Mouse (Mus musculus): ENCODE measurements around the gene Cuta.

Gene Cuta

DNA sequence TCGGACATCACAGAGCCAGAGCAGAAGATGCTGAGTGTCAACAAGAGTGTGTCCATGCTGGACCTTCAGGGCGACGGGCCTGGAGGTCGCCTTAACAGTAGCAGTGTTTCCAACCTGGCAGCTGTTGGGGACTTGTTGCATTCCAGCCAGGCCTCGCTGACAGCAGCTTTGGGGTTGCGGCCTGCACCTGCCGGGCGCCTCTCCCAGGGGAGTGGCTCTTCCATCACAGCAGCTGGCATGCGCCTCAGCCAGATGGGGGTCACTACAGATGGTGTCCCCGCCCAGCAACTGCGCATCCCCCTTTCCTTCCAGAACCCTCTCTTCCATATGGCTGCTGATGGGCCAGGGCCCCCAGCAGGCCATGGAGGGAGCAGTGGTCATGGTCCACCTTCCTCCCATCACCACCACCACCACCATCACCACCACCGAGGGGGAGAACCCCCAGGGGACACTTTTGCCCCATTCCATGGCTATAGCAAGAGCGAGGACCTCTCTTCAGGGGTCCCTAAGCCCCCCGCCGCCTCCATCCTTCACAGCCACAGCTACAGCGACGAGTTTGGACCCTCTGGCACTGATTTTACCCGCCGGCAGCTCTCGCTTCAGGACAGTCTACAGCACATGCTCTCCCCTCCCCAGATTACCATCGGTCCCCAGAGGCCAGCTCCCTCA, 22.3 kb upstream of the Cuta start:
- no peak for TF ChIP-seq GATA4 (IDR thresholded peaks at IDR 0.05; ENCODE audit: insufficient replicate concordance, low read length)

DNA sequence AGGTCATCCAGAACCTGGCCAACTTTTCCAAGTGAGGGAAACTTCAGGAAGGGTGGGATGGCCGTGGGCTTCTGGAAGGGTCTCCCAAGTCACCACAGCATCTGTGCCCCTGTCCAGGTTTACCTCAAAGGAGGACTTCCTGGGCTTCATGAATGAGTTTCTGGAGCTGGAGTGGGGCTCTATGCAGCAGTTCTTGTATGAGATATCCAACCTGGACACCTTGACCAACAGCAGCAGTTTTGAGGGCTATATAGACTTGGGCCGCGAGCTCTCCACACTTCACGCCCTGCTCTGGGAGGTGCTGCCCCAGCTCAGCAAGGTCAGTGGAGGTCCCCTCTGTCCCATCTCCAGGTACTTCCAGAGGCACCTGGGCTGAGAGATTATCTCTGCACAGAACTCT, 20.4 kb upstream of the Cuta start:
- TF ChIP-seq GATA4 (IDR thresholded peaks at IDR 0.05; ENCODE audit: insufficient replicate concordance, low read length): no peak

DNA sequence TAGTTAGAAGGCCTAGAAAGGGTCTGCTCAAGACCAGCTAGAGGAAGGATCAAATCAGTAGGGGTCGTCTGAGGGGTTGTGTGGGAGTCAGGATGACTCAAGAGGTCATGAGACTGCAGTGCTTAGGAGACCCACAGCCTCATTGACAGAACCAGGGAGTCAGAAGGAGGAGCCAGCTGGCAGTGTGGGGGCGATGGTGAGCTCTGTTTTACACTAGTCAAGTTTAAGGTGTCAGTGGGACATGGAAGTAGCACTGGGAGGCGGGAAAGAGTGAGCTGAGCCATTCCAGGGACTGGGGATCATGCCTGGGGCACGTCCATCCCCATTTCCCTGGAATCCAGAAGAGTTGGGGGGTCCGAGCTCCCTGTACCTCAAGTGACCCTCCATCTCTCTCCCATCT, 19.5 kb upstream of the Cuta start:
- TF ChIP-seq GATA4 (IDR thresholded peaks at IDR 0.05; ENCODE audit: insufficient replicate concordance, low read length): no peak

DNA sequence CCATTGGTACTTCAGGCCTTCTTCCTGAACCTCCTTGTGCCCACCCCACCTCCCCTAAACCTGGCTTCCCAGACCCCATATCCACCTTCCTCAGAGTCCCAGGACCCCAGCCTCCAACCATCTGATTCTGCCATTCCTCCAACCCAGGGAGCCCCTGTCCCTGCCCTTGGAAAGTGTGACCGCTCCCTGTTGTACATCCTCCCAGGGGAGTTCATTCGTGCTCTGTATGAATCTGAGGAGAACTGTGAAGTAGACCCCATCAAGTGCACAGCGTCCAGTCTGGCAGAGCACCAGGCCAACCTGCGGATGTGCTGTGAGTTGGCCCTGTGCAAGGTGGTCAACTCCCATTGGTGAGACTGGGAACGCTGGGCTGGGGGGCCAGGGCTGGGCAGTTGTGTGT, 18.5 kb upstream of the Cuta start:
- TF ChIP-seq GATA4 (IDR thresholded peaks at IDR 0.05; ENCODE audit: insufficient replicate concordance, low read length): no peak

DNA sequence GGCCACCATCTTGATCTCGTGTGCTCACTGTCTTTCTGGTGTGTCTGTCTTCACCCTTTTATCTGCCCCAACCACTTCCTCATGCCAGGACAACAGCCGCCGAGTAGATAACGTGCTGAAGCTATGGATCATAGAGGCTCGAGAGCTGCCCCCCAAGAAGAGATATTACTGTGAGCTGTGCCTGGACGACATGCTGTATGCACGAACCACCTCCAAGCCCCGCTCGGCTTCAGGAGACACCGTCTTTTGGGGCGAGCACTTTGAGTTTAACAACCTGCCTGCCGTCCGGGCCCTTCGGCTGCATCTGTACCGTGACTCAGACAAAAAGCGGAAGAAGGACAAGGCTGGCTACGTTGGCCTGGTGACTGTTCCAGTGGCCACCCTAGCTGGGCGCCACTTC, 17.5 kb upstream of the Cuta start:
- no peak for TF ChIP-seq GATA4 (IDR thresholded peaks at IDR 0.05; ENCODE audit: insufficient replicate concordance, low read length)

DNA sequence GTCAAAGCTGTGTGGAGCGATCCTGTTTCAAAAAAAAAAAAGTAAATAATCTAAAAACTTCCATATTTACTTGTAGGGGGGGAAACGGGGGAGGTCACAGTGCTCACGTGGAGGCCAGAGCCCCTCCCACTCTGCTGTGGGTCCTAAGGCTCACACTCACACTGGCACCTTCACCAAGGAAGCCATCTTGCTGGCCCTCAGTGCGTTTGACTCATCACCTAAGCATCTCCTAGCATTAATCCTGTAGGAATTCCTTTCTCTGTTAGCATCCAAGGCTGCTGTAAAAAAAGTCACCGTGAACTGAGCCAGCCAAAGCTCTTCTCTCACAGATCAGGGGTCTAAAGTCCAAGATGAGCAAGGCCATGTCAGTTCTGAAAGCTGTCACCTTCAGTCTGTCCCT, 16.9 kb upstream of the Cuta start:
- no peak for TF ChIP-seq GATA4 (IDR thresholded peaks at IDR 0.05; ENCODE audit: insufficient replicate concordance, low read length)

DNA sequence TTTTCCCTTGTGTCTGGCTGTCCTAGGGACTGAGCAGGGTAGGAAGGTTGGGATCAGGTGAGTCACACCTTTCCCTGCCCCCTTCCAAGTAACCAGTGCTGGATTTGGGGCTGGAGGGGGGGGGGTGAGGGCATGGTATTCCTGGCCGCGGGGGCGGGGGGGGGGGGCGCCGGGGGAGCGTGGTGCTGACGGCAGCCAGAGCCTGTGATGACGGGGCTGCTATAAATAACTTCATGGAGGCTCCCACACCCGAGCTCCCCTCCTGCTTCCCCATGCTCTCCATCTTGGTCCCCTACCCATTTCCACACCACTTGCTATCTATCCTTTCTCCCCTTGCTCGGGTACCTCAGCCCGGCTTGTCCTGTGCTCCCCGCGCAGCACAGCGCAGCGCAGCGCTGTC, 14.4 kb upstream of the Cuta start:
- no peak for TF ChIP-seq GATA4 (IDR thresholded peaks at IDR 0.05; ENCODE audit: insufficient replicate concordance, low read length)

DNA sequence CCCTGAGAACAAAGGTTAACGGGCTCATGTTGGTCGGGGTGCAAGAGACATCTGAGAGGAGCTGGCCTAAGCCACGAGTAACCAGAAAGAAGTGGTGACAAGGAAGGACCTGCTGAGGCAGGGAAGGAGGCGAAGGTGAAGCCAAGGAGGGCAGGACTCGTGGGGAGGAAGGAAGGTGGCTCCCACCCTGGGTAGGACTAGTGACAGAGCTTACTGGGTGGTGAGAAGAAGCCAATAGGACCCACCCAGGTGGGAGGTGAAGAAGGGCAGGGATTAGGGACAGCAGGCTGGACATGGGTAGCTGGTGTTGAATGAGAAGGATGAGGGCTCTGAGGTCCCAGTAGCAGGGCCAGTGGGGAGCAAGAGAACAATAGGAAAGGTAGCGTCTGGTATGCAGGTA, 13.8 kb upstream of the Cuta start:
- TF ChIP-seq GATA4 (IDR thresholded peaks at IDR 0.05; ENCODE audit: insufficient replicate concordance, low read length): no peak

DNA sequence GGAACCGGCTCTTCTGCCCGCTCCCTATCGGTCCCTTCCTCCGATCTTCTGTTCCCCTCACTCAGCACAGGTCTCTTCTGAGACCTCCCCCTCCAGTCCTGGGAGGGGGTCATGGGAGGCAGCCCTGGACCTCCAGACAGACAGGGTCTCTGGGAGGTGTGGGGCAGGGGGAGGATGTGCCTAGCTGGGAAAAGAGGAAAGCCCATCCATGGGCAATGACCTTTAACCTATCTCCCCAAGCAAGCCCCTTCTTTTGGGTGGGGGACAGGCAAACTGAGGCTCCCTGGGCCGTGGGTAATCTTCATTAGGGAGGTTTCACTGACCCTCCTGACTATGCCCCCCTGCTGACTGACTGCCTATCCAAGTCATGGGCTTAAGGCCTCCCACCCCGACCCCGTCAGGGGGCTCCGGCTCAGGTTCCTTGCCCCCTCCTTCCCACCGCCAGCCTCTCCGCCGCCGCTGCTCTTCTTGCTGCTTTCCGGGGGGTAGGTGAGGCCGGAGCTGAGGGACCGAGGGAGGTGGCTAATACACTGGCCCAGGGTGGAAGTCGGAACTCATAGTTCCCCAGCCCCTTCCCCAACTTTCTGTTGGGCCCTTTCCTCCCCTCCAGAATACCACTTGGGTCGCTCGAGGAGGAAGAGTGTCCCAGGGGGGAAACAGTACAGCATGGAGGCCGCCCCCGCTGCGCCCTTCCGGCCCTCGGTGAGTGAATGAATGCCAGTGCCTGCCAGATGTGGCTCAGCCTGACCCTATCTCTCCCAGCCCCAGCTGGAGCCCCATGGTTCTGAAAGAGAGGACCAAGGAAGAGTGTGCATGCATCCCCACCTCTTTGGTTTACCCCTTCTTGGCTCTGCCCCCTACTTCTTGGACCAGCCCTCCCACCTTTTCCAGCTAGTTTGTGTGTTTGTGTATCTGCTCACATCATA, 12.8 kb upstream of the Cuta start:
- no peak for TF ChIP-seq GATA4 (IDR thresholded peaks at IDR 0.05; ENCODE audit: insufficient replicate concordance, low read length)

DNA sequence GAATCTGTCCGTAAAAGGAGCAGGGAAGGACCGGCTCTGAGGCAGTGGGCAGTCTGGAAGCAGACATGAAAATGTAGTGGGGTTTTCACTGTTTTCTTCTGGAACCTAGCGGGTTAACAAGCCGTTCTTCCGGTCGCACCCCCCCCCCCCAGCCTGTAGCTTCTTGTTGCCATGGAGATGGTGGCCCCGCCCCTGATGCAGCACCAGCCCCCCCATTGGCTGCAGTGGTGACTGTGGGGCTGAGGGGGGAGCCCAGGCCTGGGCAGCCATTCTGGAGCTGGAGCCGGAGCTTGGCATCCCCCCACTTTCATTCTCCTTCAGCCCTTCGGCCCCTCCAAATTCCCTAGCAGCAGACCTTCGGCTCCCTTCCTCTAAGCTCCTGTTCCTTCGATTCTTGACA, 12.0 kb upstream of the Cuta start:
- TF ChIP-seq GATA4 (IDR thresholded peaks at IDR 0.05; ENCODE audit: insufficient replicate concordance, low read length): no peak

DNA sequence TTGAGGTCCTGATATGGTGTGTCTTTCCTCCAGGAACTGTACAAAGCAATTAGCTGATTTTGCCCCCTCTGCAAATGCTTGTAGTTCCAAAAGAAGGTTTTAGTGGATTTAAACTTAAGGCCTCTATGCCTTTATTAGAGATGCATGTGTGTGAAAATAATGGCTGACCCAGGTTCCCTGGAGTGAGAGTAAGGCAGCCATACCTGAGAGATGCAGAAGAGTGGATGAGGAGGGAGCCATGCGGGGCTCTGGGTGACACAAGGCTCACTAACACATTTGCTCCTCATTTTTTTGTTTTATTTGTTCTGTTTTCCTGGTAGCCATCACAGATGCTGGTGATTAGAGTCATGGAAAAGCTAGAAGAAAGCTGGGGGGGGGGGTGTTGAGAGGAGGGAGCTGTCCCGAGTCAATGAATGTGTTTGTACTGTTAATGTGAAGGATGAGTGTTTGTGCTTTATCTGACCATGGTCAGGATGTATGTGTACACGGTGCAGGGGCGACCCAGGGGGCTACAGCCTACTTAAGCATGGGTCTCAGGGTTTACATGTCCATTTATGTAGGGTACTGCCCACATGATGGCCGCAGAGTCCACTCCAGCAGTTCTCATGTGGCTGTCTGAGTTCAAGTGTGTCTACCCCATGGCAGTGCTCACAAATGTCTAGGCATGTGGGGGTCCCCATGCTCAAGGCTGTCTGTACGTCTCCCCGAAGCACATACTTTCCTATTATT, 11.4 kb upstream of the Cuta start:
- no peak for TF ChIP-seq GATA4 (IDR thresholded peaks at IDR 0.05; ENCODE audit: insufficient replicate concordance, low read length)

DNA sequence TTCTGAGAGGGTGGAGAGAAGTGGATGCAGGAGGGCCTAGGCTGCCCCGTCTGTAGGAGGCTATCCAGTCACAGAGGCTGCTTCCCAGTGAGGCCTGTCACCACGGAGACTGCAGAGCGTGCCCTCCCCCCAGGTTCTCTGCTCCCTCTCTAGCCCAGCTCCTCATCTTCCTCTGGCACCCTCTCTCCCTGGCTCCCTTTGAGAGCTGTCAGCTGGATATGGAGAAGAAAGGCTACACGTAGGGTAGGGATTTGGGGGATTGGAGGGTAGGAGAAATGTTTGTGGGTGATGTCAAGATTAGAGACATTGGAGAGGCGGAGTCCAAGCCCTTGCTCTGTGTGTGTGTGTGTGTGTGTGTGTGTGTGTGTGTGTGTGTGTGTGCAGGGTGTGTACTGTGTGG, 10.5 kb upstream of the Cuta start:
- no peak for TF ChIP-seq GATA4 (IDR thresholded peaks at IDR 0.05; ENCODE audit: insufficient replicate concordance, low read length)

DNA sequence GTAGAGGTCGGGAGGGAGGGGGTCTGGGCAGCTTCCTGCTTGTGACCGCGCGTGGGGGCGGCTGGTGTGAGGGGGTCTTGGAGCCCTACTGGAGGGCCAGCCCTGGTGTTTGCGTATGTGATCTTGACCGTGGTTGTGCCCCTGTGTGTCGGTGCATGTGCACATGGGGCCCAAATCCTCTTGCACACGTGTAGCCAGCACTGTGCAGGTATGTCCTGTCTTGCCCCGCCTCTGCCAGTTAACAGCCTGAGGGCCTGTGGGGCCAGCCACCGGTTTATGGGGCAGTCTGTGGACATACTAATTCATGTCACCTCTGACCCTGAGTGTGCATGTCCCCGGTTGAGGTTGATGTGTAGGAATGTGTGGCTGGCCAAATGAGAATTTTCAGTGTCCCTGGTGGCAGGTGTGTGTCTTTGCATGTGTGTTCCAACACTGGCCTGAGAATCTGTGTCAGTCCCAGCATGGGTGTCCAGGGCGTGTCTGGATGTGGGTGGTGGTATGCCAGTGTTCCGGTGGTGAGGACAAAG, 9.7 kb upstream of the Cuta start:
- TF ChIP-seq GATA4 (IDR thresholded peaks at IDR 0.05; ENCODE audit: insufficient replicate concordance, low read length): no peak

DNA sequence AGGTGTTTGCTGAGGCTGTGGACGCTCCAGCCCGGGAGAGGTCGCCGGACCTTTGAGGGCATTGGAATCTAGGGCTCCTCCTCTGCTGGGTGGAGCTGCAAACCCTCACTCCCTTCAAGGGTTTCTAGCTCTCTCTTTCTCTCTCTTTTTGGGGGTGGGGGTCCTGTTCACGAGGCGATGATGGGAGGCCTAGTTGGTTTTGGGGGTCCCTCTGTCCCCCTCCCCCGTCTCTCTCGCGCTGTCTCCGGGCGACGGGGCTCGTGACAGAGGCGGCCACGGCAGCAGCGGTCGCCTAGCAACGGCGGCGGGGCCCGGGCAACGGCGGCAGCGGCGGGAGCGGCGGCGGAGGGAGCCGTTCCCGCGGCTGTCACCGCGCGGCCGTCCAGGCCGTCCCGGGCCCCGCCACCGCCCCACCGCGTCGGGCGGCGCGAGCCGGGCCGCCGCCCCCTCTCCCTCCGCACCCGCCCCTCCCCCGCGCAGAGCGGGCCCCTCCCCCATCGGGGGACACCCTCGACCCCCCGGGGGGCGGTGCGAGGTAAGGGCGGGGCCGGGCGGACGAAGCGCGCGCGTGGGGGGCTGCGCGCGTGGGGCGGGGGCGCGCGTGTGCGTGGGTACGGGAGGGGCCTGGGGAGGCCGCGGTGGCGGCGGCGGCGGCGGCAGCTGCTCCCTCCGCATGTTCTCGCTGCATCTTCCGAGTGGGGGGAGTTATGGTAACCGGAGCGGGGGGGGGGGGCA, 9.1 kb upstream of the Cuta start:
- TF ChIP-seq GATA4 (IDR thresholded peaks at IDR 0.05; ENCODE audit: insufficient replicate concordance, low read length): no peak

Data from liver, adult (tissue).